Mouse (Mus musculus) forelimb bud, embryonic 11.5 days (tissue): ENCODE data around the gene Trappc1.

Source experiments
- DNase-seq: peaks from one replicate; pipeline ENCODE4 v3.0.0-alpha.2; 2012; ENCODE audit warnings: low read depth, low spot score

Trappc1 gene

DNA sequence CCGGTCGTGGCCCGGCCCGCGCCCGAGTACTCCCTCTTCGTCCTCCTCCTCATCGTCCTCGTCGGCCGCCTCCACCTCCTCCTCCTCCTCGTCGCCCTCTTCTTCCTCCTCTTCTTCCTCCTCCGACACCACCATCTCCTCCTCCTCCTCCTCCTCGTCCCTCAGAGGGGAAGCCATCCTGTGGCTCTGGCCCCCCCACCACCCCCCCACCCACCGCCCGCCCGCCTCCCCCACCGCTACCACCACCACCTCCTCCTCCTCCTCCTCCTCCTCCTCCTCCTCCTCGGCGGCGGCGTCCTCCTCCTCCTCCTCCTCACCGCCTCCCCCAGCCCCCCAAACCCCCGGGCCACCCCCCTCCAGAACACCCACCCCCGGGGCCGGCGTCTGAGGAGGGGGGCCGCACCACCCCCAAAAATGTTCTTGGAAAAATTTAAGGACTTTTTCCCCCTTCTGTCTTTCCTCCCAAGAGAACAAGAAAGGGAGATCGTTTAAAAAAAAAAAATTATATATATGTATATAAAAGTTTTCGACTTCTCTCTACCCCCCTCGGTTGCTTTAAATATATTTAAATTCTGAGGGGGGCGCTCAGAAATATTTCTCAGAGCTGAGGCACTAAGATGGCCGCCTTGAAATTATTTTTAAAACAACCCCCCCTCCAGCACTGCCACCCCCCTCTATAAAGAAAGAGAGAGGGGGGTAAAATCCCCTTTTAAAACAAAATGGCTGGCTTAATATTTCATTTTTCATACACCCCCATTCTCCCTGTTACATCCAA lies 45.6 kb downstream of the Trappc1 start, which contains the start of gene Chd3:
TSS of gene Chd3 (minus strand) at position 192 of the 775 bp plus-strand sequence.
- DNase-seq = no peak

DNA sequence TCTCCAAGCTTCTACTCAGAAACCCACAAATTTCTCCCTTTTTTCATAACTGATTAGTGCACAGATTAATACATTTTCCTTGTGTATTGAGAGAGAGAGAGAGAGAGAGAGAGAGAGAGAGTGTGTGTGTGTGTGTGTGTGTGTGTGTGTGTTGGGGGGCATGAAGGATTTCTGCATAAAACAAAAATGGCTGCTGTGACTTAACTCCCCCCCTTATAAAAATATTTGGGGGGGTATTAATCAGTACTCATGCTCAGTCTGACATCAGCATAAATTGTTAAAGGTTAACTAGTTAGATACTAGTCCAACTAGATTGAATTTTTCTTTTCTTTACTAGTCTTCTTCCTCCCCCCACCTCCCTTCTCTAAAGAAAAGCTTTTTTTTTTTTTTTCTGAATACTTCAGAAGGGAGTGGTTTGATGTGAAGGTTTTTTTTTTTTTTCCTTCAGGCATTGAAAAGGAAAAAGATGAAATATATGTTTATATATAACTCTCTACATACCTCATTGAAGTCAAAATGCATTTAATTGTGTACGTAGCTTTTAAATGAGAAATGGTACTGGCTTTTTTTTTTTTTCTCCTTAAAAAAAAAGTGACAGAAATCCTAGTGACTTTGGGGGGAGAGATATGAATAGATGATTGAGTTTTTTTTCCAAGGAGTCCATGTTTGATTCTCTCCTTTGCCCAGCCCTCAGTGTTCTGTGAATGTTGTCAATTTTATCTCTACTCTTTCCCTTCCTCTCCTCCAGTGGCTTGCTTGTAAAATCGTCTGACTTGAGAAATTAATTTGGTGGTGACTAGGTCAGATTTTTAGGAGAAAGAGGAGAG lies 46.4 kb downstream of the Trappc1 start:
- no peak for DNase-seq

DNA sequence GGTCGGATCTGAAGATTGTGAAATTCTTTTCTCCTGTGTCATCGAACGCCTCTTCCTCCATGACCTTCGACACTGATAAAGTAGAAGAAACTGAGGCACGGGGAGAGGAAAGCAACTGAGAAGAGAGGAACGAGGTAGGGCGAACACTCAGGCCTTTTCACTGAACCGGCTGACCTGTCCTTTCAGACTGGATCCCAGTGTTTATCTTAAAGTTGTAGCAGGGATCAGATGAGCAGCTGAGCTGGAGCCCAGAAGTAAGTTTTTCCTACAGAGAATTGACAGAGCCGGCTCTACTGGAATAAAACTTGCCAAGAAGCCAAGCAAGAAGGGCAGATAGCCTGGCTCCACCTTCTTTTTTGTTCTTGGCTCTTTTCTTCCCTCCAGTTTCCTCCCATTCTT lies 47.0 kb downstream of the Trappc1 start:
- DNase-seq = no peak

DNA sequence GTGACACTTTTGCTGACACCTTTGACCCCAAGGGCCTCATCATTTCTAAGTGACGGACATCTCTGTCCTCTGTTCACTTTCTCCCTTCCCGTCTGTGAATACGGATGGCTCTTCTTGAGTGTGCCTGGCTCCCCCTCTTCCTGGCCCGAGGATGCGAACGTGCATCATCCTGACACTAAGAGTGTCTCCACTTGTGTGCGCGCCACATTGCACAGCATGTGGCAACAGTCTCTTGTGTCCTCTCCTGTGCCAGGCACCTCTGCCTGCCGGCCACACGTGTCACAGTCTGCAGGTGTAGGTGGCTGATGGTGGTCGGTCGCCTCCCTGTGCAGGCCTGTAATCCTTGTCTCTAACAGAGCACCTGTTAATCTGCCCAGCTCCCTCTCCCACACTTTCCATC lies 47.8 kb downstream of the Trappc1 start:
- DNase-seq = no peak

DNA sequence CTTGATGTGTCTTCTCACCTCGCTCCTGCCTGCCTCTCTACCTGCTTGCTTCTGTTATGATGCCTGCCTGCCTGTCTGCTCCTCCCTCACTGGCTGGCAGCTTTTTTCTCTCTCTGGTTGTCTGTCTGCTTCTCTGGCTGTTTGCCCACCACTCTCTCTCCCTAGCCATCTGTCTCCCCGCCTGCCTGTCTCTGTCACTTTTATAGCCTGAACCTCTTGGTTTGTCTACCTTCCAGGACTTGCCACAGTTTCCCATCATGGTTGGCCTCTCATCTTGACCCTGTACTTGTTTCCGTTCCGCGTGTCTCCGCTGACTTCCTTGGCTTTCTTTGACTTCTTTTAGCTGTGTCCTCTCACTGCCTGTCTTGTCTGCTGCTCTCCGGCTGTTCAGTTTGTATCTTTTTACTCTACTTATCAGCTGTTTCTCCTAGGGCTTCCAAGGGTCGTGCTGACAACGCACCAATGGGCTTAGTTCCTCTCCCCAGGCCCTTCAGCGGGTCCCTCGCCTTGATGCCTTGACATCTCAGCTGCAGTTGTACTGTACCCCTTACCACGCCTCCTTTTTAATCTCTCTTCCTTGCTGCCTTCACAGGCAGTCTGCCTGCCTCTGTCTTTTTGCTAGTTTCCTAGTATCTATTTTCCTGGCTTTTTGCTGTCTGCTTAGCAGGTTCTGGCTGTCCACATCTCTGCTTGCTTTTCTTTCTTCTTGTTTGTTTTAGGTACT lies 48.4 kb downstream of the Trappc1 start:
- DNase-seq = no peak

DNA sequence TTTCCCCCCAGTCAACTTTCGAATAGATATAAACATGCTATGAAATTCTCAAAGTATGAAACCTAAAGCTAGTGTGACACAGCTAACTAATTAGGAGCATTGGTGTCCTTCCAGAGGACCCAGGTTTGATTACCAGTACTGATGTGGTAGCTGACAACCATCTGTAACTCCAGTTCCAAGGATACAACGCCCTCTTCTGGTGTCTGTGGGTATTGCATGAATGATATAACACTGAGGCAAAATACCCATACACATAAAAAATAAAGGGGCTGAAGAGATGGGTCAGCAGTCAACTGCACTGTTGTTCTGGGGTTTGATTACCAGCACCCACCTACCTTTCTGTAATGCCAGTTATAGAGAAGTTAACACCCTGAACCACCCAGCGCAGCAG lies 49.0 kb downstream of the Trappc1 start:
- no peak for DNase-seq

DNA sequence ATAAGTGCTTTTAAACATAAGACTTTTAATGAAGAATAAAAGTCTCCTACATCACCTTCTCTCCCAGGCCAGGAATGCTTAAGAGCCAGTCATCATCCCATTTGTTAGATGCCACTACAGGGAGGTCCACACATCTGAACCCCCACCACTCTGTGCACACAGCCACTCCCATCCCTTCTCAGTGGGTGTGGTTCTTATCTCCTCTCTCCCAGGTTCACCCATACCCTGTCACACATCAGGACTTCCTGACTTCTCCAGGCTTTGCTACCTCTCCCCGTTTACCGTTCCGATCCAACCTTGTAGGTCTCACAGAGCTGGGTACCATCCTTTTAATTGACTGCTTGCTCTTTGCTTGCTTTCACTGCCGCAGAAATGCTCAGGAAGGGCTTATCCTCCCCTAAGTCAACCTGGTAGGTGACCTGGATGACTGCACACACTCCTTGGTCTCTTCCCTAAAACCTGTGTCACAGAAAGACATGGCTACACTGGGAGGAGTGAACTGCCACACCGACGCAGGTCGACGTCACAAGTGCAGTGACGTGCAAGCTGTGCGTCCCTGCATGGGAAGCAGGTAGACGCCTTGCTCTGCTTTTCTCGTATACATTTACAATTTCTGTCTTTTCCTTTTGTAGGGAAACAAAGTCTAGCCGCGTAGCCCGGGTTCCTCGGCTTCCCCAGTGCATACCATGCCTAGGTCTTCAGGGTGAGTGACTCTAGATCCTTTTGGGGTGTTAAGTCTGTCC lies 49.6 kb downstream of the Trappc1 start:
- no peak for DNase-seq
